Comparison of ENCODE assay signal across 8 mouse cellular contexts in the genomic region with DNA sequence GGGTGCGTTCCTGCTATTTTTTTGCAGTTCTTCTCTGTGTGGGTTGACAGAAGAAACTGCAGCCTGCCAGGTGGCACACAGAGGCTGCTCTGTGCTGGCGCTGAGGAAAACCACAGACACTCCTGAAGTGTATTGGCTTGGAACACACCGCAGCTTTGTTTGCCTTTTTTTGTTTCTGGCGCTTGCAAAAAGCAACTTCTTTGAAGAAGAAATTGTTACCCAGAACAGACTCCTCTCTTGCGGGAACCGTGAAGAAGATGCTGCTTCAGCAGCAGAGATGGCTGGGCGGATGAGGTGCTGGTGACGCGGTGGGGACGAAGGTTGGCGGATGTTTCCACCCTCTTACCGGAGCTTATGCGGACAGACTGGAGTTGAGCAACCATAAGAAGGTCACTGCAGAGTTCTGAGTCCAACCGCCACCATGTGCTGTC.
DNase-seq lines count a peak whose midpoint lies in the region; ATAC-seq lines count a peak whose summit lies in the region.

No protein-coding gene starts in this region.

- WGBS in midbrain, embryonic 16.5 days, result 88% methylated on average over 14 of the region's 14 CpGs

- peak; percentile 18 for DNase-seq in adrenal gland, postnatal 14 days
- DNase-seq in adrenal gland, adult 2 months, result no peak
- peak; percentile 49 to 56 for DNase-seq in right cerebral cortex, postnatal 10 days (ENCODE audit: low spot score in 2 of 2)
- no peak for DNase-seq in right cerebral cortex, postnatal 4 days
- peak; percentile 59 for DNase-seq in lung, postnatal 36 days
- no peak for DNase-seq in gastrocnemius, postnatal 25 days
- no peak for DNase-seq in kidney, postnatal 36 days

- H3K4me1 ChIP-seq in midbrain, embryonic 16.5 days (ENCODE audit: control insufficient read depth, insufficient read depth, low read length), result peaks cover 15% of the 10 kb centered on the region

- no peak overlapping the region for H3K9ac ChIP-seq in midbrain, embryonic 16.5 days (ENCODE audit: low read depth, low read length)

- H3K27ac ChIP-seq in midbrain, embryonic 16.5 days (ENCODE audit: low read length), result no peak overlapping the region

- H3K36me3 ChIP-seq in midbrain, embryonic 16.5 days (ENCODE audit: control insufficient read depth, insufficient read depth, low read length), result 0 out of 2 replicates have a peak, but pooled peaks cover 7% of the 10 kb centered on the region

- no peak for ATAC-seq in midbrain, embryonic 16.5 days

- no peak overlapping the region for H3K4me2 ChIP-seq in midbrain, embryonic 16.5 days (ENCODE audit: low read length)

- H3K4me3 ChIP-seq in midbrain, embryonic 16.5 days (ENCODE audit: low read depth, low read length), result no peak overlapping the region

- no peaks in the 10 kb centered on the region for H3K9me3 ChIP-seq in midbrain, embryonic 16.5 days (replicated peaks; ENCODE audit: control insufficient read depth, low read length, poor library complexity, severe bottlenecking)

- no peaks in the 10 kb centered on the region for H3K27me3 ChIP-seq in midbrain, embryonic 16.5 days (ENCODE audit: control insufficient read depth, insufficient read depth, low read depth, low read length)

Comparison
In these comparisons a context has a peak if more than half of its experiments do, and no peak if none do; other contexts are left out.
1. DNase-seq: peak in adrenal gland, postnatal 14 days (single experiment), right cerebral cortex, postnatal 10 days (2 of 2) and lung, postnatal 36 days (single experiment); none in adrenal gland, adult 2 months (single experiment), right cerebral cortex, postnatal 4 days (single experiment), gastrocnemius, postnatal 25 days (single experiment) and kidney, postnatal 36 days (0 of 2).